Mouse (Mus musculus) embryonic fibroblast, embryonic 13.5 days (primary cell): ENCODE data around the gene Alkbh1.
"Not testable (repeated sequence)": the region's sequence is repeated elsewhere in the genome, so short reads cannot be mapped to it uniquely, and the experiment has no call there.

Experiments used
- CTCF ChIP-seq: IDR thresholded peaks from 2 replicates; pipeline ENCODE4 v1.5.1; 2011; ENCODE audit warnings: mild to moderate bottlenecking, control low read depth, low read length, moderate library complexity, borderline replicate concordance; ENCODE audit not compliant: insufficient read depth
- POLR2A ChIP-seq: IDR thresholded peaks from 2 replicates; pipeline ENCODE4 v1.6.1; 2011; ENCODE audit warnings: low read depth, mild to moderate bottlenecking, control low read depth, low read length, moderate library complexity

DNA sequence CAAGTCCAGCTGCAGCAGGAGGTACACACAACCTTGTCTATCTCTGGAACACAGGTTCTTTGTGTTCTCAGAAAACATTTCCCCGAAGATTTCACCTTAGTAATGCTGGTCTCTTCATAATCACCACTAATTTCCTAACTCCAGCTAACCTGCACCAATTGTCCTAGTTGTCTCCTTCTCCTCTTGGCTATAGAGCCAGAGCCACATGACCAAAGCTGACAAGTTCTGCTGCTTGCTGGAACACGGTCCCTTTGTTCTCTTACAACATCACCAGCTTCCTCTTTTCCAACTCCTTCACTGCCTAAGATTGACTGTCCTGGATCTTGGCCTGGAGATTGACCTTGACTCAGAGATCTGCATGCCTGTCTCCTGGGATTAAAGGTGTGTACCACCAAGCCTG is 44.9 kb upstream of the Alkbh1 start:
- not testable (repeated sequence) for TF ChIP-seq CTCF, POLR2A
